Mouse (Mus musculus): ENCODE measurements around the gene Gba.

- no peak for TF ChIP-seq MYOG (IDR thresholded peaks at IDR 0.05; ENCODE audit: control insufficient read depth, extremely low read depth, insufficient read length)
- TF ChIP-seq USF1 (IDR thresholded peaks at IDR 0.05; ENCODE audit: low read depth) = no peak
- no peak for TF ChIP-seq CTCF (IDR thresholded peaks at IDR 0.05; ENCODE audit: control insufficient read depth, insufficient read depth, insufficient read length)
- TF ChIP-seq MAX (IDR thresholded peaks at IDR 0.05) = no peak
- no peak for TF ChIP-seq FOSL1 (IDR thresholded peaks at IDR 0.05; ENCODE audit: insufficient read depth, low read length, poor library complexity, severe bottlenecking)
These were observed 44.1 kb upstream of the Gba start for GRCm38 (mm10) chr3:89158651-89159050.
